Mouse (Mus musculus): ENCODE results near the gene Rps16.

GRCm38 (mm10) chr7:28384162-28384561 lies 33.7 kb downstream of the Rps16 start:
- TF ChIP-seq CTCF (IDR thresholded peaks at IDR 0.05; ENCODE audit: low read depth) (no peak), EP300 (IDR thresholded peaks at IDR 0.05; ENCODE audit: low read depth) (no peak)
